In the genomic region with DNA sequence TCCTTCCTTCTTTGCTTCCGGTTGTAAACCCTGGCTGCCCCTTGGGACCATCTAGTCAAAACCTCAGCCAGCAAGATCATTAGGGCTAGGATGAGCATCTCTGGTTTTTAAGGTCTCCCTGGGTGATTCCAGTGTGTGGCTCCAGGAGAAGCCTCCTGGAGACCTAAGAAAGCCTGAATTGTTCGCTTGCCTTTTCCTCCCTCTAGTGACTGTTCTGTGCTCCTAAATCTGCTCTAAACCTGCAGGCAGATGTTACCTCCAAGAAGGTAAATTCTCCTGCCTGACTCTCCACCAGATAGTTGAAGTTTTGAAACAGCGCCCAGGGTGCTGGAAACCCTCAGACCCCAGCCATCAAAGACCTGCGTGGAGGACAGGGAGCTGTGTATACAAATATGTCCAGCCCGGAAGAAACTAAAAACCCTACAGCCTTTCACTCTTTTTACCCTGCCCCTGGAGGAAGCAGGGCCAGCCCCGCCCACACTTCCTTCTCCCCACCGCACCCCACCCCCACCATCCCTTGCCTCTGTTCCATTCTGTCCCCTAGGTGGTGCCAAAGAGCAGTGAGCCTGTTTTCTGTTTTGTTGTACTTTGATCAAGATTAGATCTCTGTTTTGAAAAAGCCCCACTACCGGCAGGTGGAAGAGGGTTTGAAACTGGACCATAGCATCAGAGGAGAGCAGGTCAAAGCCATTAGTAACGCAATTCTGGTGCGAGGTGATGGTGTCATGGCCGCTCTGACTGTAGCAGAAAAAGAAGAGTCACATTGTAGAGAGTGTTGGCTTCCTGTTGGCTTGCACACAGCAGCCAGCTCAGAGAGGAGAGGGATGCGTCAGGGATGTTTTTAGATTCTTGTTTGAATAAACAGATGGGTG, we compare ENCODE assay signal across 8 mouse cellular contexts. TPM values are rescaled to one million over a fixed set of nuclear protein-coding genes. Genes with fewer than 3 reads are reported as not detected.
A peak's percentile ranks its signal among the peaks of the same experiment; 100 is the strongest.
DNase-seq lines count a peak whose midpoint lies in the region; ATAC-seq lines count a peak whose summit lies in the region.

No protein-coding gene starts in this region.

- peak overlapping the region; percentile 25; the same call in 1 of the 2 replicates for H3K4me3 ChIP-seq in intestine, embryonic 16.5 days (ENCODE audit: low read length)
- H3K4me3 ChIP-seq in limb, embryonic 13.5 days = peak overlapping the region; percentile 32
- no peak overlapping the region for H3K4me3 ChIP-seq in midbrain, embryonic 14.5 days (replicated peaks; ENCODE audit: low read depth, low read length)

- no peaks in the 10 kb centered on the region for H3K27me3 ChIP-seq in intestine, embryonic 16.5 days (replicated peaks; ENCODE audit: control insufficient read depth, insufficient read depth, low read length)
- no peaks in the 10 kb centered on the region for H3K27me3 ChIP-seq in limb, embryonic 13.5 days
- no peaks in the 10 kb centered on the region for H3K27me3 ChIP-seq in midbrain, embryonic 14.5 days (ENCODE audit: control insufficient read depth, insufficient read depth, low read length)
- no peaks in the 10 kb centered on the region for H3K27me3 ChIP-seq in splenic B cell, adult 2 months (ENCODE audit: control insufficient read depth, insufficient read depth, low read length, poor library complexity, severe bottlenecking)

- H3K9me3 ChIP-seq in intestine, embryonic 16.5 days (ENCODE audit: control insufficient read depth, low read length) = no peaks in the 10 kb centered on the region
- H3K9me3 ChIP-seq in limb, embryonic 13.5 days = no peaks in the 10 kb centered on the region
- no peaks in the 10 kb centered on the region for H3K9me3 ChIP-seq in midbrain, embryonic 14.5 days (ENCODE audit: control insufficient read depth, low read length)

- peaks cover 5% of the 10 kb centered on the region; the same call in 1 of the 2 replicates for H3K4me1 ChIP-seq in intestine, embryonic 16.5 days (ENCODE audit: control insufficient read depth, insufficient read depth, low read length)
- H3K4me1 ChIP-seq in limb, embryonic 13.5 days = peaks cover 5% of the 10 kb centered on the region
- H3K4me1 ChIP-seq in midbrain, embryonic 14.5 days (ENCODE audit: control insufficient read depth, insufficient read depth, low read length) = 0 out of 2 replicates have a peak, but pooled peaks cover 4% of the 10 kb centered on the region

- 9% methylated on average over 12 of the region's 12 CpGs for WGBS in intestine, embryonic 16.5 days
- WGBS in limb, embryonic 13.5 days = 8% methylated on average over 12 of the region's 12 CpGs
- WGBS in midbrain, embryonic 14.5 days = 12% methylated on average over 12 of the region's 12 CpGs

- H3K27ac ChIP-seq in intestine, embryonic 16.5 days (ENCODE audit: low read length) = no peak overlapping the region
- H3K27ac ChIP-seq in limb, embryonic 13.5 days = no peak overlapping the region
- peak overlapping the region; percentile 32; the same call in 1 of the 2 replicates for H3K27ac ChIP-seq in midbrain, embryonic 14.5 days (replicated peaks; ENCODE audit: low read depth, low read length)

- H3K36me3 ChIP-seq in intestine, embryonic 16.5 days (ENCODE audit: control insufficient read depth, insufficient read depth, low read length) = no peaks in the 10 kb centered on the region
- no peaks in the 10 kb centered on the region for H3K36me3 ChIP-seq in limb, embryonic 13.5 days
- H3K36me3 ChIP-seq in midbrain, embryonic 14.5 days (ENCODE audit: control insufficient read depth, insufficient read depth, low read length) = no peaks in the 10 kb centered on the region
- no peaks in the 10 kb centered on the region for H3K36me3 ChIP-seq in splenic B cell, adult 2 months (ENCODE audit: control insufficient read depth, insufficient read depth, low read length, poor library complexity, severe bottlenecking)

- intact Hi-C loops in gastrocnemius, postnatal 36 days (cut with DNase I) = loop anchor here (5.0 kb wide), 2 partner anchors 793 to 943 kb away; no protein-coding TSS in a partner anchor

- 0 out of 2 replicates have a peak overlapping the region, but pooled peaks have one; percentile 33 for H3K9ac ChIP-seq in intestine, embryonic 16.5 days (ENCODE audit: low read depth, low read length)
- H3K9ac ChIP-seq in limb, embryonic 13.5 days = no peak overlapping the region
- H3K9ac ChIP-seq in midbrain, embryonic 14.5 days (replicated peaks; ENCODE audit: low read length) = no peak overlapping the region

- H3K4me2 ChIP-seq in intestine, embryonic 16.5 days (ENCODE audit: low read depth, low read length) = peak overlapping the region; percentile 32
- H3K4me2 ChIP-seq in limb, embryonic 13.5 days (replicated peaks) = peak overlapping the region; percentile 51
- peak overlapping the region; percentile 32 for H3K4me2 ChIP-seq in midbrain, embryonic 14.5 days (ENCODE audit: low read length)

- ATAC-seq in intestine, embryonic 16.5 days = peak; percentile 84
- peak; percentile 78 for ATAC-seq in limb, embryonic 13.5 days (ENCODE audit: low FRiP score, low read depth)
- no peak for ATAC-seq in midbrain, embryonic 14.5 days (ENCODE audit: low FRiP score, low TSS enrichment)

- peak; percentile 50 for DNase-seq in ovary, postnatal 36 days (ENCODE audit: low spot score)
- no peak for DNase-seq in ovary, postnatal 10 days (ENCODE audit: low spot score)
- peak; percentile 27 to 67 for DNase-seq in cerebellum, postnatal 4 days (ENCODE audit: low spot score in 2 of 2)
- peak; percentile 42 to 65 for DNase-seq in gastrocnemius, postnatal 36 days
- peak; percentile 81 for DNase-seq in midbrain, embryonic 14.5 days
- peak; percentile 92 for DNase-seq in splenic B cell, adult 2 months (ENCODE audit: low read depth, low spot score)

RNA-seq across cellular contexts. Expression of gene Gm19935, which starts 22.0 kb away (rescaled TPM):
- total RNA-seq in gastrocnemius, postnatal 36 days (2021) = not detected
- 0.18 TPM in 1 of 2 replicates, not detected in the other for polyA plus RNA-seq in intestine, embryonic 16.5 days (2015; fragmentation: Nextera tagmentation; extraction: Ambion mirVana)
- not detected in 2 replicates for polyA plus RNA-seq in limb, embryonic 13.5 days (2015; fragmentation: Nextera tagmentation; extraction: Ambion mirVana)
- 0.22 TPM in 1 of 2 replicates, not detected in the other for polyA plus RNA-seq in midbrain, embryonic 14.5 days (2014; fragmentation: Nextera tagmentation; extraction: Ambion mirVana)

RNA-seq across cellular contexts. Expression of gene Chd9, which starts 32.9 kb away (rescaled TPM):
- 10 to 100 TPM; 47.5 to 68.0 TPM for total RNA-seq in gastrocnemius, postnatal 36 days (2021)
- 283 and 397 TPM in 2 replicates for polyA plus RNA-seq in intestine, embryonic 16.5 days (2015; fragmentation: Nextera tagmentation; extraction: Ambion mirVana)
- 108 TPM in 2 replicates for polyA plus RNA-seq in limb, embryonic 13.5 days (2015; fragmentation: Nextera tagmentation; extraction: Ambion mirVana)
- polyA plus RNA-seq in midbrain, embryonic 14.5 days (2014; fragmentation: Nextera tagmentation; extraction: Ambion mirVana) = 90.8 and 92.9 TPM in 2 replicates
